Mouse (Mus musculus) cortical plate, adult 2 months (tissue): ENCODE results near the gene Peg12.

ENCODE experiments used
- CTCF ChIP-seq: fragments of 200-500 bp; IDR thresholded peaks from 2 replicates; pipeline ENCODE4 v1.5.1; 2011; ENCODE audit warnings: mild to moderate bottlenecking, control low read depth, low read length; ENCODE audit not compliant: insufficient read depth; ENCODE audit errors: extremely low read depth
- POLR2A ChIP-seq: fragments of 200-500 bp; IDR thresholded peaks from 2 replicates; pipeline ENCODE4 v1.6.1; 2011; ENCODE audit warnings: mild to moderate bottlenecking, low read length, control low read depth; ENCODE audit not compliant: insufficient read depth; ENCODE audit errors: extremely low read depth

GRCm38 (mm10) chr7:62463007-62463877 lies 1.1 kb downstream of the Peg12 start:
- TF ChIP-seq CTCF = no peak
- TF ChIP-seq POLR2A = no peak
